Mouse (Mus musculus): ENCODE measurements at regions not wholly inside any gene's neighbourhood (a gene's known extent, or its start where the extent isn't known, plus 50 kb on each side); places are given as distances from the start of the nearest gene placed in this dataset.

DNA sequence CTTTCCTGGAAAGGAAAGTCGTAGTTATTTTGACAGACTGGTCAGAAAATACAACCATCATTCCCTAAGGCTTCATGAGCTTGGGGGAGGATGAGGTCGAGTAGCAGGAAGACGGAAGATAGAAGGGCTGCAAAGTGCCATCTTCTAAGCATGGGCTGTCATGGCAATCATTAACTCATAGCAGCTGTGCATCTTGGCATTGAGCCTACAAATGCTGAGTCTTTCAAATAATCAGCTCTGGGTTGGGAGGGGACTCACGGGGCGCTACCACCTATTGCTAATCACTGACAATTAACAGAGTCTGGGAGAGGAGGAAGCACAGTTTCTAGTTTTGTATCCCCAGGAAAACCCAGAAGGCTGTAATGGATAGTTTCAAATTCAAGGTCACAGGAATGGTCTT is 586.3 kb downstream of the Gbe1 start:
- no peak for DNase-seq (ENCODE audit: low spot score)
- intact Hi-C loops (cut with DNase I), result no loop called here

DNA sequence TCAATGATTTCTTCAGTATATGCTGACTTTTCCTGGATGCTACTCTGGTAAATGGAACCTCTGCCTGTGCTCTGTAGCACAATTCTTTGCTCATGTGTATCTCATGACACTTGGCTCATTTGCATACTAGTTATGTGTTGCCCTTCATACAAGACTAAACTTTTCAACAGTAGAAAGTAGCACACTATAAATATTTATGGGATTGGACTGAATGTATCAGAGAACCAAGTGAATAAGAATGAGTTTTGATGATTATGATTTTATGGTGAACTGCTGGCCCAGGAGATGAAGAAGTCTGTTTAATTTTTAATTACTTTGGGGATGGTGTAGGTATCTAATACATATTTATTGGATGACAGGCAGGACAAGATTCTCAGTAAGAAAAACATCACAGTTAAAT is 606.3 kb downstream of the Gbe1 start:
- no peak for DNase-seq (ENCODE audit: low spot score)
- intact Hi-C loops (cut with DNase I), result no loop called here

DNA sequence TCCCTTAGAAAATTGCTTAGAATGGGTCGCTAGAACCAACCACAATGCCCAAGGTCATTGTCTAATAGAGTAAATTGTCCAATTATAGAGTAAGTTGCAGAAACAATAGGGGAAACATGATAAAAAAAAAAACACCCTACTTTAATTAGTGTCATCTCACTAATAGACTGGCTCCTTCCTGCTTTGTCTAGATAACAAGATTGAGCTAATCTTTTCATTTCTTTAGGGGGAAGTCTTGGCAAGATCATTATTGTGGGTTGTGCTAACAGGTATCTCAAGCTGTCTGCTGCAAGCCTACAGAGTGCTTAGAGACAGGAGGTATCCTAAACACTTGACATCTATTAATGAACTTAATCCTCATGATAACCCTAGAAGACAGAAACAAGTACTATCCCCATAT is 615.9 kb downstream of the Gbe1 start:
- no peak for DNase-seq (ENCODE audit: low spot score)
- intact Hi-C loops (cut with DNase I), result no loop called here

DNA sequence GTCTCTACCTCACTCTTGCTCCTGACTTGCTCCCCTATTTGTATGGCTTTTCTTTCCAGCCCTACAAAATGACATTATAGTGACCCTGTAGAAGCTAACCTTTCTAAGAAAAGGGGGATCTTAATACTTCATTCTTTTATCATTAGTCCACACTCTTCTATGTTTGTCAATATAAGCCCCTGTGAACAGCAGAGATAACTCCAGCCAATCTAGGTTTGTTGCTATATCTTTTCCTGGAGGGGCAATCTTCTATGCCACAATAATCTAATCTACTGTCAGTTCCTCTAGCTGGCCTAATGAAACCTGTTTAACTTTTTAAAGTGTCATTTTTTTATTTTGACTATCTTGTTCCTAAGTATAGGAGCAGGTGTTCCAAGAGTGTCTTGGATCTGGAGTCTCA is 622.2 kb downstream of the Gbe1 start:
- DNase-seq (ENCODE audit: low spot score), result no peak
- intact Hi-C loops (cut with DNase I), result no loop called here

DNA sequence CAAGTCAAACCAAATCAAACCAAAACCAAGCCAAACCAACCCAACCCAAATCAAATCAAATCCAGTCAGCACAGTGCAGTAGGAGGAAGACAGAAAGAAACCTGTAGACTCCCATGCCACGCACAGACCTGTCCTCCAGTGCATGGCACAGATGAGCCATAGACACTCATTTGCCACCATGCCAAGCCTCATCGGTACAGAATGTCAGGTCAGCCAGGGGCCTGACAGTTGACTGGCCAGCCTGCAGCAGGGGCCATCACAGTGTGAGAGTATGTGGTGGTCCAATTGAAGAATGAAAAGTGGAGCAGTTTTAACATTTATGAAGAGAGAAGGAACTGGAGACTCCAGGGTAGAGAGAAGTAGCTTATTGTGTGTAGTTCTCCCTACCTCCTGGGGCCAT is 639.2 kb downstream of the Gbe1 start:
- intact Hi-C loops (cut with DNase I), result no loop called here
- DNase-seq (ENCODE audit: low spot score), result no peak

All from heart, postnatal 25 days (tissue).